Mouse (Mus musculus): Measurements from ENCODE around the gene Chmp4b.

DNA sequence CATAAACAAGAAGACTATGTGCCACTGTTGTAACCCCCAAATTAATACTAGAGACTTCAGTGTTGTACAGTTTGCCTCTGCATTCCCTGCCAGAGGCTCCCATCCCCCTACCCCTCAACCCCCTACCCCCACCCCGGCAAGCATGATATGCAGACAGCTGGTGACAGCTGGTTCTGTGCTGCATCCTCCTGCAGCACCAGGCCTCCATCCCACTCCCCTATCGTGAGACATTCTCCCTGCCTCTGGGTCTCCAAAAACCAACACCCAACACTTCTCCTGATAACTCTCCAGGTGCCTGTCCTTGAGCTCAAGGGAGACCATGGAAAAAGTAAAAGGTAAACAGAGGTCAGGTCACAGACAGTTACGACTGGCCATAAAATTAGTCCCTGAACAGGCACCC, 78.2 kb downstream of the Chmp4b start:
- TF ChIP-seq EP300 (IDR thresholded peaks at IDR 0.05; ENCODE audit: insufficient read depth, low read depth, low read length) (no peak), CTCF (IDR thresholded peaks at IDR 0.05; ENCODE audit: low read depth, low read length) (no peak)
